Mouse (Mus musculus) ES-E14 (cell line): Measurements from ENCODE around the gene Srgap2.

Experiments
- HCFC1 ChIP-seq: IDR thresholded peaks from 2 replicates; pipeline ENCODE4 v1.6.1; 2012; ENCODE audit warnings: low read length, inconsistent platforms, borderline replicate concordance; ENCODE audit not compliant: insufficient read depth
- MAFK ChIP-seq: IDR thresholded peaks from 2 replicates; pipeline ENCODE4 v1.6.1; 2014; ENCODE audit warnings: mild to moderate bottlenecking, low read depth, low read length, inconsistent platforms; ENCODE audit not compliant: insufficient read depth

- TF ChIP-seq HCFC1 (no peak), MAFK (no peak)
Observed at GRCm38 (mm10) chr1:131541903-131542302, 14.8 kb upstream of the Srgap2 start.
